ENCODE assay signal across 15 mouse cellular contexts in the genomic region with DNA sequence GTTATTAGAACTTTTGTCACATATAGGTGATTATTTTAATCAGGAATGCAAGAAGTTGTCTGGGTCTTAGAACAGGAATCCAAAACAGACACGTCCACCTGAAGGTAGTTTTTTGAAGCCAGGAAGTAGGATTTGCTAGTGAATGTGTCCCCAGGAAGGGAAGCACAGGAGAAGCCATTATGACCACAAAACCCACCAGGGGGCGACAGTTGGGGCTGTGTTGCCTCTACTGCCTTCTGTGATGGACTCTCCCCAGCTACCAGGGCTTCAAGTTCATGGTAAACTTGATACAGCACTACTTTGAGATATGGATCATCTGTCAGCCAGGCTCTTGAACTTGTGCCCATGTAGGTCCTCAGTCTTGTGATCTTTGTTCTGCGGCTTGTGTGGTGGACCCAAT.
DNase-seq lines count a peak whose midpoint lies in the region; ATAC-seq and TF ChIP-seq lines count a peak whose summit lies in the region.
"Had no signal": no experiment of that assay in that cellular context is flagged by ENCODE, and none has a peak within 500 bp of the region (broad histone marks: within the 10 kb centered on the region; RNA-seq: fewer than 3 reads in every experiment).

No protein-coding gene starts in this region.

- H3K27me3 ChIP-seq in liver, embryonic 14.5 days (ENCODE audit: control insufficient read depth, insufficient read depth, low read length): no peaks in the 10 kb centered on the region
- no peaks in the 10 kb centered on the region for H3K27me3 ChIP-seq in liver, embryonic 11.5 days (replicated peaks; ENCODE audit: control insufficient read depth, insufficient read depth, low read length)
- no peaks in the 10 kb centered on the region for H3K27me3 ChIP-seq in limb, embryonic 13.5 days
- H3K27me3 ChIP-seq: embryonic facial prominence, embryonic 15.5 days; forebrain, embryonic 12.5 days; stomach, embryonic 15.5 days had no signal

- H3K4me2 ChIP-seq in liver, embryonic 14.5 days (ENCODE audit: low read depth): no peak overlapping the region
- no peak overlapping the region for H3K4me2 ChIP-seq in liver, embryonic 11.5 days
- no peak overlapping the region for H3K4me2 ChIP-seq in limb, embryonic 13.5 days (replicated peaks)
- H3K4me2 ChIP-seq: embryonic facial prominence, embryonic 15.5 days; forebrain, embryonic 12.5 days; stomach, embryonic 15.5 days had no signal

- peak; percentile 27; the same call in 1 of the 2 replicates for TF ChIP-seq CTCF in liver, embryonic 14.5 days (IDR thresholded peaks at IDR 0.05; ENCODE audit: low read depth)

- 46% methylated on average over 3 of the region's 3 CpGs for WGBS in liver, embryonic 14.5 days (ENCODE audit: insufficient replicate concordance)
- WGBS in liver, embryonic 11.5 days: 67% methylated on average over 3 of the region's 3 CpGs
- 61% methylated on average over 3 of the region's 3 CpGs for WGBS in limb, embryonic 13.5 days

- H3K9ac ChIP-seq in liver, embryonic 14.5 days (replicated peaks): no peak overlapping the region
- H3K9ac ChIP-seq in liver, embryonic 11.5 days (ENCODE audit: low read depth, low read length): no peak overlapping the region
- no peak overlapping the region for H3K9ac ChIP-seq in limb, embryonic 13.5 days
- H3K9ac ChIP-seq: embryonic facial prominence, embryonic 15.5 days; forebrain, embryonic 12.5 days; stomach, embryonic 15.5 days had no signal

- H3K36me3 ChIP-seq in liver, embryonic 14.5 days (replicated peaks; ENCODE audit: control insufficient read depth, insufficient read depth, low read depth): no peaks in the 10 kb centered on the region
- no peaks in the 10 kb centered on the region for H3K36me3 ChIP-seq in liver, embryonic 11.5 days (ENCODE audit: control insufficient read depth, insufficient read depth, low read length)
- H3K36me3 ChIP-seq in limb, embryonic 13.5 days: no peaks in the 10 kb centered on the region
- H3K36me3 ChIP-seq: embryonic facial prominence, embryonic 15.5 days; forebrain, embryonic 12.5 days; stomach, embryonic 15.5 days had no signal

- DNase-seq in CD4-positive, CD25-positive, alpha-beta regulatory T cell, adult 2 months (ENCODE audit: low read depth, low spot score): peak; percentile 44
- DNase-seq in liver, embryonic 14.5 days (ENCODE audit: low read depth in 3 of 3, low spot score in 3 of 3): no peak
- no peak for DNase-seq in liver, embryonic 11.5 days (ENCODE audit: low spot score)
- peak; percentile 27 for DNase-seq in thymus, postnatal 25 days
- no peak for DNase-seq in testis, postnatal 14 days (ENCODE audit: low spot score)
- DNase-seq in cerebellum, adult 9-10 months: no peak
- DNase-seq: adrenal gland, adult 8-10 months; cerebellum, adult 8-10 months; left cerebral cortex, postnatal 4 days had no signal

- TF ChIP-seq EP300 in liver, embryonic 14.5 days (IDR thresholded peaks at IDR 0.05; ENCODE audit: low read depth): no peak

- H3K4me1 ChIP-seq in liver, embryonic 14.5 days (replicated peaks; ENCODE audit: control insufficient read depth in 2 of 2, insufficient read depth in 2 of 2, low read length in 1 of 2): no peaks in the 10 kb centered on the region
- H3K4me1 ChIP-seq in liver, embryonic 11.5 days (replicated peaks; ENCODE audit: control insufficient read depth, insufficient read depth, low read length): no peaks in the 10 kb centered on the region
- H3K4me1 ChIP-seq in limb, embryonic 13.5 days: peaks cover 18% of the 10 kb centered on the region
- H3K4me1 ChIP-seq: embryonic facial prominence, embryonic 15.5 days; stomach, embryonic 15.5 days had no signal

- no peaks in the 10 kb centered on the region for H3K9me3 ChIP-seq in liver, embryonic 14.5 days (ENCODE audit: control insufficient read depth, low read length)
- H3K9me3 ChIP-seq in liver, embryonic 11.5 days (ENCODE audit: control insufficient read depth, low read length): no peaks in the 10 kb centered on the region
- no peaks in the 10 kb centered on the region for H3K9me3 ChIP-seq in limb, embryonic 13.5 days
- H3K9me3 ChIP-seq: embryonic facial prominence, embryonic 15.5 days; forebrain, embryonic 12.5 days; stomach, embryonic 15.5 days had no signal

- ATAC-seq in CD4-positive, CD25-positive, alpha-beta regulatory T cell, adult 4 months: no peak
- no peak for ATAC-seq in liver, embryonic 14.5 days (ENCODE audit: insufficient read depth)
- no peak for ATAC-seq in liver, embryonic 11.5 days (replicated peaks; ENCODE audit: low FRiP score)
- no peak for ATAC-seq in limb, embryonic 13.5 days (ENCODE audit: low FRiP score, low read depth)

- H3K27ac ChIP-seq in liver, embryonic 14.5 days: no peak overlapping the region
- H3K27ac ChIP-seq in liver, embryonic 11.5 days (ENCODE audit: low read depth, low read length): no peak overlapping the region
- H3K27ac ChIP-seq in limb, embryonic 13.5 days: peak overlapping the region; percentile 22; the same call in 1 of the 2 replicates
- H3K27ac ChIP-seq: embryonic facial prominence, embryonic 15.5 days; forebrain, embryonic 12.5 days; kidney, postnatal 0 days; stomach, embryonic 15.5 days had no signal

- H3K4me3 ChIP-seq in liver, embryonic 14.5 days (ENCODE audit: insufficient read depth in 1 of 2, low read depth in 2 of 2, low read length in 2 of 2): no peak overlapping the region
- H3K4me3 ChIP-seq in liver, embryonic 11.5 days (ENCODE audit: low read depth, low read length): no peak overlapping the region
- no peak overlapping the region for H3K4me3 ChIP-seq in limb, embryonic 13.5 days
- H3K4me3 ChIP-seq: embryonic facial prominence, embryonic 15.5 days; forebrain, embryonic 12.5 days; stomach, embryonic 15.5 days had no signal

Comparison
In these comparisons a context has a peak if more than half of its experiments do, and no peak if none do; other contexts are left out.
1. DNase-seq: peak in CD4-positive, CD25-positive, alpha-beta regulatory T cell, adult 2 months (single experiment) and thymus, postnatal 25 days (single experiment); none in liver, embryonic 14.5 days (0 of 3), liver, embryonic 11.5 days (single experiment), testis, postnatal 14 days (single experiment) and cerebellum, adult 9-10 months (single experiment).